Mouse (Mus musculus) stomach, postnatal 0 days (tissue): ENCODE measurements around the gene Sspn.

ENCODE experiments used
- CTCF ChIP-seq: IDR thresholded peaks from 2 replicates; pipeline ENCODE4 v1.5.1; 2016; ENCODE audit warnings: antibody characterized with exemption, low read depth, mild to moderate bottlenecking, moderate library complexity
- EP300 ChIP-seq: optimal IDR thresholded peaks from 2 replicates; pipeline ENCODE3; 2016; ENCODE audit warnings: antibody characterized with exemption

DNA sequence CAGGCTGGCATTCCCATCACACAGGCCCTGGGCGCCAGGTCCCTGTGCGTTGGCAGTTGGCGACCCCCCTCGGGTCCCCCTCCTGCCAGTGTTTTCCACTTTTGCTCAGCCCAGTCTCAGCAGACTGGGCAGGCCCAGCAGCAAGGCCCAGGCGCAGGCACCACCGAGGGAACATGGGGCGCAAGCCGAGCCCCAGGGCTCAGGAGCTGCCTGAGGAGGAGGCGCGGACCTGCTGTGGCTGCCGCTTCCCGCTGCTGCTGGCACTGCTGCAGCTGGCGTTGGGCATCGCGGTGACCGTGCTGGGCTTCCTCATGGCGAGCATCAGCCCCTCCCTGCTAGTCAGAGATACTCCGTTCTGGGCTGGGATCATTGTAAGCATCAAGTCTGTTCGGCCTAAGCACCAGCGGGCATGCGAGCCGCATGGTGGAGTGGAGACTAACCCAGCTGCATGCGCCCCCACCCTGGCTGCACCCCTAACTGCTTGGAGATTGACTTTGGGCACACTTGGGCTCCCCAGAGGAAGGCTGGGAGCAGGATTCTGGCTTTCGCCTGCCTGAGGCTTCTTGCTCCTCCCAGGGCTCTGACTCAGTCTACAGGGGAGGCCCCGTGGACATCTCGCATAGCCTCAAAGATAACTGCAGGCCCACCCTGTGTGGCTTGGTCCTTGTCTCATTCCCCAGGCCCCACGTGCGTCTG, 2.7 kb downstream of the Sspn start:
- TF ChIP-seq CTCF (peak; percentile 3; the same call in 1 of the 2 replicates), EP300 (no peak)
